Mouse (Mus musculus): ENCODE data around the gene Atp2a1. TPM values are rescaled to one million over a fixed set of nuclear protein-coding genes. Genes with fewer than 3 reads are reported as not detected.
A peak's percentile ranks its signal among the peaks of the same experiment; 100 is the strongest.

The Atp2a1 gene
- total and polyA plus RNA-seq, 2 experiments from 2014 or later, result 0.68 to 0.99 TPM

- ATAC-seq, result peak; percentile 18; the same call in 1 of the 2 replicates
- Histone ChIP-seq H3K27ac (peak overlapping the region; percentile 97), H3K9ac (replicated peaks; ENCODE audit: low read length) (peak overlapping the region; percentile 90), H3K36me3 (ENCODE audit: insufficient read depth, low read length) (peaks cover 15% of the 10 kb centered on the region), H3K4me1 (ENCODE audit: insufficient read depth, low read length) (peaks cover 8% of the 10 kb centered on the region), H3K9me3 (ENCODE audit: low read length) (no peaks in the 10 kb centered on the region), H3K4me2 (ENCODE audit: low read depth, low read length) (peak overlapping the region; percentile 95), H3K4me3 (ENCODE audit: low read length) (peak overlapping the region; percentile 89), H3K27me3 (ENCODE audit: insufficient read depth, low read length) (no peaks in the 10 kb centered on the region)
- no peak for TF ChIP-seq CTCF (IDR thresholded peaks at IDR 0.05; ENCODE audit: low read depth)
- DNase-seq (ENCODE audit: low spot score), result peak; percentile 12
- under 1% methylated on average over 25 of the region's 27 CpGs for WGBS
Measured at GRCm38 (mm10) chr7:126474486-126474955, 11.6 kb upstream of the Atp2a1 start.

- H3K27me3 ChIP-seq (ENCODE audit: insufficient read depth, low read length), result no peaks in the 10 kb centered on the region
- no peak for TF ChIP-seq CTCF (IDR thresholded peaks at IDR 0.05; ENCODE audit: low read depth)
- peak overlapping the region; percentile 89 for H3K4me3 ChIP-seq (ENCODE audit: low read length)
- peak overlapping the region; percentile 95 for H3K4me2 ChIP-seq (ENCODE audit: low read depth, low read length)
- peak overlapping the region; percentile 90 for H3K9ac ChIP-seq (replicated peaks; ENCODE audit: low read length)
- H3K27ac ChIP-seq, result no peak overlapping the region
- no peaks in the 10 kb centered on the region for H3K9me3 ChIP-seq (ENCODE audit: low read length)
- DNase-seq (ENCODE audit: low spot score), result no peak
- 76% methylated on average over 9 of the region's 9 CpGs for WGBS
- H3K4me1 ChIP-seq (ENCODE audit: insufficient read depth, low read length), result peaks cover 8% of the 10 kb centered on the region
- H3K36me3 ChIP-seq (ENCODE audit: insufficient read depth, low read length), result peaks cover 23% of the 10 kb centered on the region
- ATAC-seq, result no peak
Measured at GRCm38 (mm10) chr7:126473470-126474086, 10.7 kb upstream of the Atp2a1 start.

GRCm38 (mm10) chr7:126472713-126473112, 9.8 kb upstream of the Atp2a1 start:
- ATAC-seq (no peak), DNase-seq (ENCODE audit: low spot score) (no peak)
- H3K27ac ChIP-seq, result no peak overlapping the region
- no peak overlapping the region for H3K4me2 ChIP-seq (ENCODE audit: low read depth, low read length)
- H3K4me3 ChIP-seq (ENCODE audit: low read length), result no peak overlapping the region
- H3K9ac ChIP-seq (replicated peaks; ENCODE audit: low read length), result no peak overlapping the region
- no peak for TF ChIP-seq CTCF (IDR thresholded peaks at IDR 0.05; ENCODE audit: low read depth)
- no peaks in the 10 kb centered on the region for H3K27me3 ChIP-seq (ENCODE audit: insufficient read depth, low read length)
- WGBS, result 87% methylated on average over 16 of the region's 16 CpGs
- peaks cover 8% of the 10 kb centered on the region for H3K4me1 ChIP-seq (ENCODE audit: insufficient read depth, low read length)
- H3K9me3 ChIP-seq (ENCODE audit: low read length), result no peaks in the 10 kb centered on the region
- peaks cover 31% of the 10 kb centered on the region for H3K36me3 ChIP-seq (ENCODE audit: insufficient read depth, low read length)

- no peak overlapping the region for H3K4me2 ChIP-seq (ENCODE audit: low read depth, low read length)
- ATAC-seq (no peak), DNase-seq (ENCODE audit: low spot score) (no peak)
- 85% methylated on average over 13 of the region's 13 CpGs for WGBS
- H3K36me3 ChIP-seq (ENCODE audit: insufficient read depth, low read length), result peaks cover 31% of the 10 kb centered on the region
- no peak overlapping the region for H3K9ac ChIP-seq (replicated peaks; ENCODE audit: low read length)
- no peak overlapping the region for H3K27ac ChIP-seq
- H3K27me3 ChIP-seq (ENCODE audit: insufficient read depth, low read length), result no peaks in the 10 kb centered on the region
- H3K9me3 ChIP-seq (ENCODE audit: low read length), result no peaks in the 10 kb centered on the region
- H3K4me3 ChIP-seq (ENCODE audit: low read length), result no peak overlapping the region
- TF ChIP-seq CTCF (IDR thresholded peaks at IDR 0.05; ENCODE audit: low read depth), result no peak
- H3K4me1 ChIP-seq (ENCODE audit: insufficient read depth, low read length), result peaks cover 8% of the 10 kb centered on the region
Measured at GRCm38 (mm10) chr7:126472306-126472705, 9.4 kb upstream of the Atp2a1 start.

- no peak overlapping the region for H3K9ac ChIP-seq (replicated peaks; ENCODE audit: low read length)
- 89% methylated on average over 4 of the region's 4 CpGs for WGBS
- no peak for TF ChIP-seq CTCF (IDR thresholded peaks at IDR 0.05; ENCODE audit: low read depth)
Measured at GRCm38 (mm10) chr7:126471853-126472252, 8.9 kb upstream of the Atp2a1 start.

GRCm38 (mm10) chr7:126471361-126471760, 8.5 kb upstream of the Atp2a1 start:
- peaks cover 31% of the 10 kb centered on the region for H3K36me3 ChIP-seq (ENCODE audit: insufficient read depth, low read length)
- no peak overlapping the region for H3K9ac ChIP-seq (replicated peaks; ENCODE audit: low read length)
- DNase-seq (ENCODE audit: low spot score) (no peak), ATAC-seq (no peak)
- WGBS, result 89% methylated on average over 5 of the region's 5 CpGs
- H3K9me3 ChIP-seq (ENCODE audit: low read length), result no peaks in the 10 kb centered on the region
- H3K4me2 ChIP-seq (ENCODE audit: low read depth, low read length), result no peak overlapping the region
- TF ChIP-seq CTCF (IDR thresholded peaks at IDR 0.05; ENCODE audit: low read depth), result no peak
- H3K27me3 ChIP-seq (ENCODE audit: insufficient read depth, low read length), result no peaks in the 10 kb centered on the region
- H3K27ac ChIP-seq, result no peak overlapping the region
- no peak overlapping the region for H3K4me3 ChIP-seq (ENCODE audit: low read length)
- peaks cover 8% of the 10 kb centered on the region for H3K4me1 ChIP-seq (ENCODE audit: insufficient read depth, low read length)

More at GRCm38 (mm10) chr7:126471853-126472252, 8.9 kb upstream of the Atp2a1 start:
- DNase-seq (ENCODE audit: low spot score), result no peak
- ATAC-seq, result no peak
- Histone ChIP-seq H3K4me3 (ENCODE audit: low read length) (no peak overlapping the region), H3K9me3 (ENCODE audit: low read length) (no peaks in the 10 kb centered on the region), H3K4me1 (ENCODE audit: insufficient read depth, low read length) (peaks cover 8% of the 10 kb centered on the region), H3K27ac (no peak overlapping the region), H3K36me3 (ENCODE audit: insufficient read depth, low read length) (peaks cover 31% of the 10 kb centered on the region), H3K27me3 (ENCODE audit: insufficient read depth, low read length) (no peaks in the 10 kb centered on the region), H3K4me2 (ENCODE audit: low read depth, low read length) (no peak overlapping the region)

GRCm38 (mm10) chr7:126470077-126470476, 7.2 kb upstream of the Atp2a1 start:
- Histone ChIP-seq H3K4me3 (ENCODE audit: low read length) (no peak overlapping the region), H3K9ac (replicated peaks; ENCODE audit: low read length) (no peak overlapping the region), H3K4me2 (ENCODE audit: low read depth, low read length) (no peak overlapping the region), H3K27me3 (ENCODE audit: insufficient read depth, low read length) (no peaks in the 10 kb centered on the region), H3K27ac (no peak overlapping the region), H3K36me3 (ENCODE audit: insufficient read depth, low read length) (peaks cover 31% of the 10 kb centered on the region), H3K9me3 (ENCODE audit: low read length) (no peaks in the 10 kb centered on the region), H3K4me1 (ENCODE audit: insufficient read depth, low read length) (peaks cover 8% of the 10 kb centered on the region)
- WGBS, result 93% methylated on average over 6 of the region's 6 CpGs
- no peak for TF ChIP-seq CTCF (IDR thresholded peaks at IDR 0.05; ENCODE audit: low read depth)
- no peak for DNase-seq (ENCODE audit: low spot score)
- ATAC-seq, result no peak

Measured in hindbrain, postnatal 0 days (tissue).